Mouse (Mus musculus) spleen, adult 2 months (tissue): ENCODE measurements around the gene Dmbt1.
"Not testable (repeated sequence)": the region's sequence is repeated elsewhere in the genome, so short reads cannot be mapped to it uniquely, and the experiment has no call there.

ENCODE experiments used
- CTCF ChIP-seq: fragments of 200-500 bp; IDR thresholded peaks from 2 replicates; pipeline ENCODE4 v1.5.1; 2011; ENCODE audit warnings: mild to moderate bottlenecking, inconsistent platforms; ENCODE audit not compliant: insufficient read depth, insufficient read length, insufficient replicate concordance; ENCODE audit errors: extremely low read depth
- POLR2A ChIP-seq: fragments of 200-500 bp; IDR thresholded peaks from 2 replicates; pipeline ENCODE4 v1.6.1; 2011; ENCODE audit warnings: low read depth, low read length, inconsistent platforms

- TF ChIP-seq CTCF, POLR2A: not testable (repeated sequence)
Measured at GRCm38 (mm10) chr7:131068191-131068590, 36.3 kb downstream of the Dmbt1 start.
